Mouse (Mus musculus) embryonic facial prominence, embryonic 12.5 days (tissue): ENCODE data around the gene Drd5. TPM values are rescaled to one million over a fixed set of nuclear protein-coding genes. Genes with fewer than 3 reads are reported as not detected.

ENCODE experiments used
- ATAC-seq: fragments of 200-750 bp; cut with Nextera tagmentation; 2 replicates; pipeline ENCODE4 v1.8.0; 2017; ENCODE audit not compliant: insufficient number of reproducible peaks, insufficient read depth, low FRiP score, low TSS enrichment
- H3K27ac ChIP-seq: fragments of 300-500 bp; sonication (generic); 2 replicates; pipeline ENCODE4 v1.5.1; 2016; ENCODE audit warnings: mild to moderate bottlenecking
- H3K27me3 ChIP-seq: fragments of 300-500 bp; sonication (generic); 2 replicates; pipeline ENCODE4 v1.6.1; 2016; ENCODE audit warnings: mild to moderate bottlenecking, moderate library complexity
- H3K36me3 ChIP-seq: fragments of 300-500 bp; sonication (generic); 2 replicates; pipeline ENCODE4 v1.6.1; 2016; ENCODE audit warnings: mild to moderate bottlenecking
- H3K4me1 ChIP-seq: fragments of 300-500 bp; sonication (generic); 2 replicates; pipeline ENCODE4 v1.6.1; 2016
- H3K4me2 ChIP-seq: fragments of 300-500 bp; sonication (generic); replicated peaks from 2 replicates; pipeline ENCODE4 v1.6.1; 2016; ENCODE audit warnings: mild to moderate bottlenecking, moderate library complexity
- H3K4me3 ChIP-seq: fragments of 300-500 bp; sonication (generic); 2 replicates; pipeline ENCODE4 v1.5.1; 2016; ENCODE audit warnings: mild to moderate bottlenecking
- H3K9ac ChIP-seq: fragments of 300-500 bp; sonication (generic); 2 replicates; pipeline ENCODE4 v1.6.1; 2016; ENCODE audit warnings: mild to moderate bottlenecking, moderate library complexity
- H3K9me3 ChIP-seq: fragments of 300-500 bp; sonication (generic); 2 replicates; pipeline ENCODE4 v1.6.1; 2016; ENCODE audit warnings: mild to moderate bottlenecking, moderate library complexity
- WGBS: fragments of 180-500 bp; shearing (Covaris S2); methylation state at CpG from one replicate; pipeline ENCODE4 v1.1.7; 2016; 5-methylcytosine and 5-hydroxymethylcytosine counted together
- polyA plus RNA-seq: library from polyadenylated mRNA; unstranded; fragments of >200 nt; fragmentation: Nextera tagmentation; extraction: Ambion mirVana; gene quantifications from 2 replicates; pipeline ENCODE4 v1.2.1, GENCODE M21; 2016

Gene Drd5
- polyA plus RNA-seq, 1 experiment from 2014 or later, result 0.41 TPM

DNA sequence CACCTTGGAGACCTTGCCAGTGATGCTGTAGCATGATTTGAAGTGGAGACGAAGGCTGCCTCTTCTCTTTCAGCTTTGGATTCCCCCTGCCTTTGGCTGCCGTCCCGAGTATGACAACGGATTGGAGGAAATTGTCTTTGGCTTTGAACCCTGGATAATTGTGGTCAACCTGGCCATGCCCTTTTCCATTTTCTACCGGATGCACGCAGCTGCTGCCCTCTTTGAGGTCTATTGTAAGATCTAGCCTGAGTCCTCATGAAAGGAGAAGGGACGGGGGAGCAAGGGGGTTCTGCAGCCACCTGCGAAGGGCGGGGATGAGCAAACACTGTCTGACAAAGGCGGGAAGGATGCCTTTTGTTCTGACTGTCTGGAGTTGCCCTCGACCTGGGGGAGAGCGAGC lies 16.5 kb upstream of the Drd5 start:
- H3K4me1 ChIP-seq, result no peaks in the 10 kb centered on the region
- no peak overlapping the region for H3K9ac ChIP-seq
- H3K9me3 ChIP-seq, result no peaks in the 10 kb centered on the region
- no peaks in the 10 kb centered on the region for H3K27me3 ChIP-seq
- 41% methylated on average over 12 of the region's 12 CpGs for WGBS
- H3K36me3 ChIP-seq, result no peaks in the 10 kb centered on the region
- ATAC-seq, result no peak
- no peak overlapping the region for H3K4me2 ChIP-seq
- no peak overlapping the region for H3K4me3 ChIP-seq
- H3K27ac ChIP-seq, result no peak overlapping the region

DNA sequence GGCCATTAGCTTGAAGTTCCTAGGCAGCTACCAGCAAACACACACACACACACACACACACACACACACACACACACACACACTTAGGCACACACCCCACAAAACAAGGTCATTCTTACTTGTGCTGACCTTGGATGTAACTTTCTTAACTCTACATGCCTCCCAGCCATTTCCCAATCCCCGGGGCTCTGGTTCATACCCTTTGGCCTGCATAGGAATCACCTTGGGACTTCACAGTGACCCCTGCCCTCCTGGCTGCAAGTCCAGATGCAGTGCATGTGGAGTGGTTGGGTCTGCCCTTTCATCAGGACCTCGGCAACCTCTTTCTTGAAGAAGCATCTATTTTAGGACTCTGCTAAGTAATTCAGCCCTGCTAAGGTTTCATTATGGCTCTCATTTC lies 13.9 kb upstream of the Drd5 start:
- Histone ChIP-seq H3K4me2 (no peak overlapping the region), H3K27me3 (no peaks in the 10 kb centered on the region), H3K36me3 (no peaks in the 10 kb centered on the region), H3K9me3 (no peaks in the 10 kb centered on the region), H3K27ac (no peak overlapping the region), H3K4me3 (no peak overlapping the region), H3K9ac (no peak overlapping the region), H3K4me1 (no peaks in the 10 kb centered on the region)
- 39% methylated on average over 2 of the region's 2 CpGs for WGBS
- no peak for ATAC-seq

DNA sequence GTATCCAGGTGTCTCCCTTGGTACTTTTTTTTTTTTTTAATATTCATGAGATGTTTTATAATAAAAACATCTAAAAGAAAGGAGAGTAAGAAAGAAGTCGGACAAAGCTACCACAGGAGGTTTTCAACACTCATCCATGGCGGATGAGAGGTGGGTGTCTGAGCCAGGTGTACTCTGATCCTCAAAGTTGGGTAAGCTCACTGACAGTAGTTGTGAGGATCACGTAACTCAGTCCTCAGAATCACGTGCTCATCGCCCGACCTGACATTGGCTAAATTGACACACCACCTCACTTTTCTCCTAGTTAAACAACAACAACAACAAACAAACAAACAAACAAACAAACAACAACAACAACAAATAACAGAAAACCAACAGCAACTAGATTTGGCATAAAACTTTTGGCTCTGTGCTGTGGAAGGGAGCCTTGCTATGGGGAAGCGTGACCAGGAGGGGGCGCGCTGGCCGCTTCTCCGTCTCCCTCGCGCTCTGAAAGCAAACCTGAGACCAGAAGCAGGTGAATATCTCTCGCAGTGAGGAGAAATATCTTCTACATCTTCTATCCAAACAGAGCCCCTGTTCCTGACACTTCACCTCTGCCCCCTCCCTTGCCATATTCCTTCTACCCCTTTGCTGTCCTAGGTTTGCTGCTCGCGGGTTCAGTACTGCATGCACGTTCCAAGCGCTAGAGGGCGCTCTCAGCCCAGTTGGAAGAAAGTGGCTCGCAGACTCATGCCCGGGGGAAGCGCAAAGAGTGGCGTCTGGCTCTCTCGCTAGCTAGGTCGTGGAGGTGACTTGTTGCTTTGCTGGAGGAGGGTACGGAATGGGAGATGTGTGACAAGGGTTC lies 11.7 kb upstream of the Drd5 start:
- H3K4me1 ChIP-seq, result no peaks in the 10 kb centered on the region
- 10% methylated on average over 26 of the region's 26 CpGs for WGBS
- H3K9me3 ChIP-seq, result no peaks in the 10 kb centered on the region
- H3K4me2 ChIP-seq, result peak overlapping the region; percentile 58
- peak; percentile 38; the same call in 1 of the 2 replicates for ATAC-seq
- no peak overlapping the region for H3K9ac ChIP-seq
- H3K27ac ChIP-seq, result no peak overlapping the region
- no peaks in the 10 kb centered on the region for H3K36me3 ChIP-seq
- no peaks in the 10 kb centered on the region for H3K27me3 ChIP-seq
- H3K4me3 ChIP-seq, result peak overlapping the region; percentile 33

DNA sequence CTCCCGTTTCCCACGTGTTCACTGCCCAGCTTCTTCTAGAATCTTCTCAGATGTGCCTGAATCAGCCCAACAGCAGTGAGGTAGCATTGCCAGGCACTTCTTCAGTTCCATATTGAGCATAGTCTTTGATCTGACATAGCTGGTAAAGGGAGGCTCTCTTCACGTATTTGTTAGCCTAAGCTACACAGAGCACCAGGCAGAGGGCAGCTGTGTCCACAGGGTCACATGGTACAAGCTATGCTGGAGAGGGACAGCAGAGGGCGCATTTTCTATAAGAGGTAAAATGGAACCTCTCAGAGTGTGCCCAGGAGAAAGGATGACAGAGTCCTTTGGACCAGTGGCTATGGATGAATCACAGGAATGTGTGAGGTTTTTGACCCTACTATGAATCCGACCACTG lies 10.3 kb upstream of the Drd5 start:
- Histone ChIP-seq H3K9ac (no peak overlapping the region), H3K9me3 (no peaks in the 10 kb centered on the region), H3K4me3 (no peak overlapping the region), H3K4me1 (no peaks in the 10 kb centered on the region), H3K36me3 (no peaks in the 10 kb centered on the region), H3K27ac (no peak overlapping the region), H3K27me3 (no peaks in the 10 kb centered on the region), H3K4me2 (no peak overlapping the region)
- ATAC-seq, result no peak
- 54% methylated on average over 5 of the region's 5 CpGs for WGBS

DNA sequence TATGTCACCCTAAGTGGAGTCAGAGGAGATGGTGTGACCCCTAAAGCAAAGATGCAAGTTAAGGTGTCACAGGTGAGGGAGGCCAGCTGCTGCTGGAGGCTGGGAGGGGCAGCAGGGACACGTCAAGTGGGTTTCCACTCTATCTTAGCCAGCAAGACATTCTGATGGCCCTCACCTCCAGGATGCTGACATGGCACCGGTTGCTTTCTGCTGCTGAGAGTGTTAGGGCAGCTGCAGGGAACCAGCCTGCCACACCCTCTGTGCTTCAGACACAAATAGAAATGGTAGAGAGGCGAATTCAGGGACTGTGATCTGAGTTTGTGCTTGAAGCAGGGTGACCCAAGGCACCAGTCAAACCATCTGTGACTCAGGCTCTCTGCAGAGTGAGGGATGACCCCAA lies 9.4 kb upstream of the Drd5 start:
- no peaks in the 10 kb centered on the region for H3K36me3 ChIP-seq
- ATAC-seq, result no peak

DNA sequence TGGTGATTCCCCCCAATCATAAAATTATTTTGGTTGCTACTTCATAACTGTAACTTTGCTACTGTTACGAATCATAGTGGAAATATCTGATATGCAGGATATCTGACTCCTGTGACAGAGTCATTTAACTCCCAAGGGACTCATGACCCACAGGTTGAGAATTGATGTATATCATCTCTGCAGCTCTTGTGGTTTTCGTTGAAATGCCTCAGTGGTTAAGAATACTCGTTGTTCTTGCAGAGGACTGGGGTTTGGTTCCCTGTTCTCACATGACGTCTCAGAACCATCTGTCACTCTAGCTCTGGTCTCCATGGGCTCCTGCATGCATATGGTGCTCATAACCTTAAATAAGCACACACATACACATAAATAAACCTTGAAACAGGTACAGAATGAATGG lies 14.2 kb downstream of the Drd5 start:
- H3K27ac ChIP-seq, result no peak overlapping the region
- no peak for ATAC-seq
- no peaks in the 10 kb centered on the region for H3K4me1 ChIP-seq
- no peaks in the 10 kb centered on the region for H3K36me3 ChIP-seq
- no peaks in the 10 kb centered on the region for H3K9me3 ChIP-seq
- H3K4me2 ChIP-seq, result no peak overlapping the region
- no peak overlapping the region for H3K9ac ChIP-seq
- no peaks in the 10 kb centered on the region for H3K27me3 ChIP-seq
- no peak overlapping the region for H3K4me3 ChIP-seq
- WGBS, result 58% methylated on average over 4 of the region's 4 CpGs

More for the DNA sequence above, 9.4 kb upstream of the Drd5 start:
- Histone ChIP-seq H3K4me1 (no peaks in the 10 kb centered on the region), H3K9me3 (no peaks in the 10 kb centered on the region), H3K9ac (no peak overlapping the region), H3K27me3 (no peaks in the 10 kb centered on the region), H3K27ac (no peak overlapping the region), H3K4me2 (no peak overlapping the region), H3K4me3 (no peak overlapping the region)
- WGBS, result 68% methylated on average over 3 of the region's 3 CpGs

DNA sequence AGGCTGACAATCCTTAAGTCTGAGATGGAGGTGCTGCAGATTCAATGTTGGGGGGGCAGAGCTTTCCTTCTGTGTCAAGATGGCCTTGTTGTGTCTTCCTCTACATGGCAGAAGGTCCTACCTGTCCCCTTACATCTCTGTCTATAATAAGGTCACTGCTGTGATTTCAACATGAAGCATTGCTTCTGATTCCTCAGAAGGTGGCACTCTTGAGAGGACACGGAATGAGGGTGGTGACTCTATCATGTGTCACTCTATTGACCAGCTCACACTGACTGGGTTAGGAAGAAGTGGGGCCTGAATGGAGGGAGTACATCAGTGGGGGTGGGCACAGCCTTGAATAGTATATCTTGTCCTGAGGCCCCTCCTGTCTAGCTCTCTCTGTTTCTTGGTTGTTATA lies 15.4 kb downstream of the Drd5 start:
- Histone ChIP-seq H3K27ac (no peak overlapping the region), H3K4me3 (no peak overlapping the region), H3K9me3 (no peaks in the 10 kb centered on the region), H3K9ac (no peak overlapping the region), H3K27me3 (no peaks in the 10 kb centered on the region), H3K4me1 (no peaks in the 10 kb centered on the region), H3K36me3 (no peaks in the 10 kb centered on the region), H3K4me2 (no peak overlapping the region)
- 46% methylated on average over 1 of the region's 1 CpGs for WGBS
- ATAC-seq, result no peak

DNA sequence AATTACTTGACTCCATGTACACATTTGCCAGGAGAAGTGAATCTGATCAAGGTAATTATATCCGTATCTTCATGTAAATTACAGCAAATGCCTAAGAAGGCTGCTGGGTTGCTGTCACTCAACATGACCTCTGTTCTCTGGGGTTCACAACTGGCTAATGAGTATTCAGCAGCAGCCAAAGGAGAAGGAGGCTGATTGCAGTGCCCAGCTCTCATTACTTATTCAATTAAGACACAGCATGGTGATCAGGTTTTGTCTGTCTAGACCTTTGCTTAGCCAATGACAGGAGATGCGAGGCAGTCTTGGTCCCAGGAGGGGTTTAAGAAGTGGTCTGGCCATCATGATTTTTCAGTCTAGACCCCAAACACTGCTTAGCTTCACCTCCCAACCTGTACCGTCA lies 23.9 kb downstream of the Drd5 start:
- Histone ChIP-seq H3K4me2 (no peak overlapping the region), H3K9ac (no peak overlapping the region), H3K36me3 (no peaks in the 10 kb centered on the region), H3K27me3 (no peaks in the 10 kb centered on the region), H3K4me3 (no peak overlapping the region), H3K9me3 (no peaks in the 10 kb centered on the region), H3K4me1 (no peaks in the 10 kb centered on the region), H3K27ac (no peak overlapping the region)
- WGBS, result 59% methylated on average over 3 of the region's 3 CpGs
- ATAC-seq, result no peak

DNA sequence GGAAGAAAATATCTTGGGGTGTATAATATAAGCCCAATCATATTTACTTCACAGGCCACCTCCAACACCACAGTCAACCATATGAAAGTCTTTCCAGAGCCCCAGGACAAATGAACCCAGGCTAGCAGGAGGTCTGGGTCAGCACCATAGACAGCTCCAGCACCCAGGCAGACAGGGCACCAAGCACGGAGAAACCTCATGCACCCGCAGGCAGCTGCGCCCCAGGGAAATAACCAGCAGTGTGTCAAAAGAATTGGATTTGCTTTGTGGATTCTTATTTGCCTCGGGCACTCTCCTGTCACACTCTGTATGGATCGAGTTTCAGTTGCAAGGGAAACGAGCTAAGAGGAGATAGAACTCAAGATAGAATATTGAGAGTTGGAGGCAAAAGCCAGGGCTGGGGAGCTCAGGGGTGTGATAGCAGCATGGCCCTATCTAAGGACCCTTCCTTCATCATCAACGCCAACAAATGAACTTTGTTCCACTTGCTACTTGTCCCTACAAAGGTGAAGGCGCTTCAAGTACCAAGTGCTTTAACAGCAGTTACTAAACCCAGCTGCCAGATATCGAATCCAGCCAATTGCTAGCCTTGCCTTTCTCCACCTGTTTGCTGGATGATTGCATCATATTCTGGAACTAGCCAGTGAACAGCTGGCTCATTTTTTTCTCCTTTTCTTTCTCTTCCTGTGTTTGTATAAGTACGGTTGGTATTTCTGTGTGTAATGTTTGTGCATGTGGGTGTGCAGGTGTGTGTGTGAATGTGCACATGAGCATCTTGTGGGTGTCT lies 27.7 kb downstream of the Drd5 start:
- H3K9ac ChIP-seq, result no peak overlapping the region
- H3K4me3 ChIP-seq, result no peak overlapping the region
- no peaks in the 10 kb centered on the region for H3K27me3 ChIP-seq
- 29% methylated on average over 10 of the region's 10 CpGs for WGBS
- no peaks in the 10 kb centered on the region for H3K9me3 ChIP-seq
- H3K27ac ChIP-seq, result no peak overlapping the region
- no peak overlapping the region for H3K4me2 ChIP-seq
- H3K36me3 ChIP-seq, result no peaks in the 10 kb centered on the region
- ATAC-seq, result no peak
- no peaks in the 10 kb centered on the region for H3K4me1 ChIP-seq

DNA sequence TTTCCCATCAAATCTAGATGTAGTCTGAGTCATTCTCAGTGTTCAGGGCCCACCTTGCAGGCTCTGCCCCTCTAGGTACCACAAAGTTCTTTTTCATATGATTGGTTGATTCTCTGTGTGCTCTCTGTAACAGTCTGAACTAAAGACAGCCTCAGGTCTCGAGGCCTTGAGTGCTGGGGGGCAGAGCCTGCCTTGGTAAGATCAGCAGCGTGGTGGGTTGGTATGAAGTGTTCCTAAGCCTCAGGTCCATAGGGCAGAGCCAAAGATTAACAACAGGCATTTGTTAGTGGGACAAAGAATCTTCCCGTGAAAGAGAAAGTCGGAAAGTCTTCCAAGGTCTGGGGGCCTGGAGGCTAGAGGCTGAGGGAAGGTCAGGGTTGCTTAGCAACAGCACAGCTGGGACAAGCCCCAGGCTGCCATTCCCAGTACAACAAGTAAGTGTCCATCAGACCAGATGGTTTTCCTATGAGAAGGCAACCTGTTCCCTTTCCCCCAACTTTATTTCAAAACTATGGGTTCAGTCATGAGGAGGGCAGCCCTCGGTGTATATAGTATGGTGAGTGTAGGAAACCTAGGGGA lies 31.3 kb downstream of the Drd5 start:
- Histone ChIP-seq H3K9ac (no peak overlapping the region), H3K4me1 (no peaks in the 10 kb centered on the region), H3K27me3 (no peaks in the 10 kb centered on the region), H3K9me3 (no peaks in the 10 kb centered on the region), H3K36me3 (no peaks in the 10 kb centered on the region), H3K4me2 (no peak overlapping the region), H3K4me3 (no peak overlapping the region), H3K27ac (no peak overlapping the region)
- no peak for ATAC-seq
- WGBS, result 28% methylated on average over 5 of the region's 5 CpGs

DNA sequence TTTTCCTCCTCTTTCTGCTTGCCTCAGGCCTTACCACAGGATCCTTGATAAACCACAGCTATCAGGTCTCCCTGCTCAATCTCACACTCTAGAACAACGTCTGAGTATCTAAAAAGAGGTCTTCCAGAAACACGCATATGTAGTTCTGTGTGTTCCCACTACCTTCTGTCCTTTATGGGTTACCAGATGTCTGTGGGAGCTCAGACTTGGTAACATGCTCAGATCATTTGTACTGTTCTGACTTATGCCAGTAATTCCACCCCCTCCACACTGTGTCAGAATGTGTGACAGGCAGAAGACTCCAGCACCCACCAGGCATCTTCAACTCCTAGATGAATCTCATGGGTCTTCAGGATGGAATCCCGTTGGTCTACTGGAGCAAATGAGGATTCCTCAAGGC lies 37.8 kb downstream of the Drd5 start:
- no peak overlapping the region for H3K9ac ChIP-seq
- ATAC-seq, result no peak
- WGBS, result 83% methylated on average over 3 of the region's 3 CpGs

DNA sequence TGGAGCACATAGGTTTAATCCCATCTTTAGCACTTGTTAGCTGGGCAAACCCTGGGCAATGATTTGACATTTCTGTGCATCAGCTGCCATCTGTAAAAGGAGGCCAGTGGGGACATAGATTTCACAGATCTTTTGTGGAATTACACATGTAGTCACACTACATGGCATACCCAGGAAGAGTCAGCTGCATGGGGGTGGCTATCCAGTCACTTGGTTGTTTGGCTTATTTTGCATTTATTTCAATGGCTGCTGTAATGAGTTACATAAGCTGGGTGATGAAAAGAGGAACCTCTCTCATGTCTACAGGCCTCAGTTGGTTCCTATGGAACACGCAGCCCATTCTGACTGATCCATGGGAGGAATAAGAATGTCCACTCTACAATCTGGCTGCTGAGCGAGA lies 40.5 kb downstream of the Drd5 start:
- Histone ChIP-seq H3K9me3 (no peaks in the 10 kb centered on the region), H3K27ac (no peak overlapping the region), H3K9ac (no peak overlapping the region), H3K27me3 (no peaks in the 10 kb centered on the region), H3K36me3 (no peaks in the 10 kb centered on the region), H3K4me2 (no peak overlapping the region), H3K4me3 (no peak overlapping the region), H3K4me1 (no peaks in the 10 kb centered on the region)
- no peak for ATAC-seq
- WGBS, result 82% methylated on average over 2 of the region's 2 CpGs

More for the DNA sequence above, 37.8 kb downstream of the Drd5 start:
- H3K4me1 ChIP-seq, result no peaks in the 10 kb centered on the region
- no peak overlapping the region for H3K27ac ChIP-seq
- H3K4me3 ChIP-seq, result no peak overlapping the region
- H3K4me2 ChIP-seq, result no peak overlapping the region
- H3K27me3 ChIP-seq, result no peaks in the 10 kb centered on the region
- H3K36me3 ChIP-seq, result no peaks in the 10 kb centered on the region
- no peaks in the 10 kb centered on the region for H3K9me3 ChIP-seq
